Mouse (Mus musculus) kidney, adult 2 months (tissue): ENCODE measurements around the gene Rxrb. TPM values are rescaled to one million over a fixed set of nuclear protein-coding genes. Genes with fewer than 3 reads are reported as not detected.

Experiments
- DNase-seq: peaks from one replicate; pipeline ENCODE4 v3.0.0; 2021
- H3K27ac ChIP-seq: fragments of 200-500 bp; 2 replicates; pipeline ENCODE4 v1.5.1; 2012; ENCODE audit warnings: low read depth, low read length, control low read depth, inconsistent platforms; ENCODE audit not compliant: insufficient read depth
- H3K27me3 ChIP-seq: fragments of 200-500 bp; replicated peaks from 2 replicates; pipeline ENCODE4 v1.6.1; 2012; ENCODE audit warnings: mild to moderate bottlenecking, moderate library complexity, low read length, inconsistent platforms; ENCODE audit not compliant: control insufficient read depth, insufficient read depth
- H3K36me3 ChIP-seq: fragments of 200-500 bp; 2 replicates; pipeline ENCODE4 v1.6.1; 2012; ENCODE audit warnings: mild to moderate bottlenecking, moderate library complexity, low read length, inconsistent platforms; ENCODE audit not compliant: control insufficient read depth, insufficient read depth
- H3K4me1 ChIP-seq: fragments of 200-500 bp; 2 replicates; pipeline ENCODE4 v1.6.1; 2011; ENCODE audit warnings: low read length; ENCODE audit not compliant: control insufficient read depth, insufficient read depth
- H3K4me3 ChIP-seq: fragments of 200-500 bp; 2 replicates; pipeline ENCODE4 v1.5.1; 2011; ENCODE audit warnings: mild to moderate bottlenecking, low read depth, low read length, control low read depth; ENCODE audit not compliant: insufficient read depth
- CTCF ChIP-seq: fragments of 200-500 bp; conservative IDR thresholded peaks from 2 replicates; pipeline ENCODE4 v1.5.1; 2011; ENCODE audit warnings: low read depth, mild to moderate bottlenecking, control low read depth, low read length, moderate library complexity, mixed read lengths; ENCODE audit not compliant: insufficient read depth, insufficient read length
- POLR2A ChIP-seq: fragments of 200-500 bp; IDR thresholded peaks from one replicate; pipeline ENCODE4 v1.6.1; 2011; ENCODE audit warnings: low read depth, low read length, control low read depth
- WGBS: fragments of 180-500 bp; shearing (Covaris S2); methylation state at CpG from one replicate; pipeline ENCODE4 v1.1.7; 2018; 5-methylcytosine and 5-hydroxymethylcytosine counted together
- polyA plus RNA-seq: library from polyadenylated mRNA; depleted of rRNA; stranded (reverse); fragments of >200 nt; gene quantifications from 2 replicates; pipeline ENCODE4 v1.2.3, GENCODE M21; 2012

Rxrb gene
- polyA plus RNA-seq, 1 experiment = 49.3 TPM

DNA sequence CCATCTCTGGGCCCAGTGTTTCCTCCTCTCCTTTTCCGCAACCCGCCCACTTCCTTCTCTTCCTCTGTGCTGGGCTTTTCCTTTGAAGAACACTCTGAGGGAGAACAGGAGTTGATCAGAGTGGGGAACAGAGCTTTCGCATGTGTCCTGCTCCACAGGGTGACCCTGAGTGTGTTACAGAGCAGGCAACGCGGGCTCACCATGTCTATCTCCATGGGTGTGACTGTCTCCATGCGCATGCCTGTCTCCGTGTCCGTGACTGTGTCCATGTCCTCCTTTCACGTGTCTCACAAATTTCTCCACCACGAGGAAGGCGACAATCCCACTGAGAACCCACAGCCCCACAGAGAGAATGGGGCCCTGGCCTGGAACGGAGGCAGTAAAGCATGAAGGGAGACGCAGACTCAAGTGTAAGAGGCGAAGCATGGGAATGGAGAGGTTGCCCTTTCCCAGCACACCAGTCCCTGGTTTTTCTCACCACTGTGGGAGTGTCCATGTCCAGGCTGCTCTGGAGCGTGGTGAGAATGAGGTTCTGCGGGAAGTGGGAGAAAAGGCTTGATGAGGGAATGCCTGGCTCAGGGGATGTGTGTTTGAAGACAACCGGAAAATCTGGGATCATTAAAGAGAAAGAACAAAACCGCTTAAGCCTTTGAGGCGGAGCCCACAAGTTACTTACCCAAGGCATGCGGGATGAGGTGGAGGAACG is 1.6 kb upstream of the Rxrb start:
- TF ChIP-seq POLR2A (no peak), CTCF (no peak)
- no peaks in the 10 kb centered on the region for H3K36me3 ChIP-seq
- no peaks in the 10 kb centered on the region for H3K27me3 ChIP-seq
- no peak overlapping the region for H3K27ac ChIP-seq
- peaks cover 25% of the 10 kb centered on the region for H3K4me1 ChIP-seq
- DNase-seq = no peak
- WGBS = 56% methylated on average over 21 of the region's 21 CpGs
- peak overlapping the region; percentile 88 for H3K4me3 ChIP-seq

DNA sequence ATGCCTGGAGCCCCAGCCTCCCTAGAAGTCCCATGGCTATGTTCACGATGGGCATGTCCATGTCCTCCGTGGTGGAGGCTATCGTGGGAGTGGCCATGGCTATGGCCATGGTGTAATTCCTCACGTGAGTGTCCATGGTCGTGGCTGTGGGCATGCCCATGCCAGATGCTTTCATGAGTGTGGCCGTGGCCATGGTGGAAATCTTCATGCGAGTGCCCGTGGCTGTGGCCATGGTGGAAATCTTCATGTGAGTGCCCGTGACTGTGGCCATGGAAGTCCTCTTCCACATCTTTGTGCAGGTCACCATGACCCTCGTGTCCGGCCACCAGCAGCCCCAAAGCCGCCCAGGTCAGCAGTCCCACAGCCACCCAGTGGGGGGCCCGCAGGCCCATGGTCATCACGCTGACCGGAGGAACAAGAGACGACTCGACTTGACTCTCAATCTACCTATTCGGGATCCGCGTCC is 718 bp upstream of the Rxrb start:
- peaks cover 25% of the 10 kb centered on the region for H3K4me1 ChIP-seq
- peak overlapping the region; percentile 68 for H3K27ac ChIP-seq
- no peaks in the 10 kb centered on the region for H3K36me3 ChIP-seq
- DNase-seq = no peak
- 1% methylated on average over 20 of the region's 20 CpGs for WGBS
- peak overlapping the region; percentile 88 for H3K4me3 ChIP-seq
- TF ChIP-seq CTCF (no peak), POLR2A (no peak)
- no peaks in the 10 kb centered on the region for H3K27me3 ChIP-seq

DNA sequence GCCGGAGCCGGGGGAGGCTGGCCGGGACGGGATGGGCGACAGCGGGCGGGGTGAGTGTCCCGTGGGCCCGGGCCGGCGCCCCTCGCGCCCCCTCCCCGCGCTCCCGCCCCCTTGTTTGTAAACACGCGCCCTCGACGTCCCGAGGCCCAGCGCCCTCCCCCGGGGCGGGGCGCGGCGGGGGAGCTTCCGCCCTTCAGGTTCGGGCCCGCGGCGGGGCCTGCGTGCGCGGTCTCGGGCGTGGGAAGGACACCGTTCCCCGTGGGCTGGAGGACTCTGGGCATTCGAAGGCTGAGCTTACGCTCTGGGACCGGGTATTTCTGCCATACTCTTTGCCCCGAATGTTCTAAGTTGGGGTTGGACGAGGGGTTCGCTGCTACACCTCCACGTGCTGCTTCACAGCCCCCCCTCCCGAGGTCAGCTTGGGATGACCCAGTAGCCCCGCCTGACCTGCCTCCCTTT is 591 bp downstream of the Rxrb start:
- Histone ChIP-seq H3K4me1 (peaks cover 19% of the 10 kb centered on the region), H3K27me3 (no peaks in the 10 kb centered on the region), H3K27ac (peak overlapping the region; percentile 86), H3K4me3 (peak overlapping the region; percentile 84), H3K36me3 (no peaks in the 10 kb centered on the region)
- under 1% methylated on average over 47 of the region's 48 CpGs for WGBS
- TF ChIP-seq CTCF (no peak), POLR2A (no peak)
- peak; percentile 79 for DNase-seq

DNA sequence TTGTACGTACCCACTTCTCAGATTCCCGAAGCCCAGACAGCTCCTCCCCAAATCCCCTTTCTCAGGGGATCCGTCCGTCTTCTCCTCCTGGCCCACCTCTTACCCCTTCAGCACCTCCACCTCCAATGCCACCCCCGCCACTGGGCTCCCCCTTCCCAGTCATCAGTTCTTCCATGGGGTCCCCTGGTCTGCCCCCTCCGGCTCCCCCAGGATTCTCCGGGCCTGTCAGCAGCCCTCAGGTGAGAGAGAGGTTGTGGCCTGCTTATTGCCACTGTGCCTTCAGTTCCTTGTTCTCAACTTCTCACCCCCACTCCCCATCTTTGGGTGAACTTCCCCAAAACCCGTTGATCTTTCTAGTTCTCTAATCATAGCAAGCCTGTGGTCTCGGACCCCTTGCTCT is 1.2 kb downstream of the Rxrb start:
- H3K27ac ChIP-seq = peak overlapping the region; percentile 78; the same call in 1 of the 2 replicates
- peaks cover 2% of the 10 kb centered on the region; the same call in 1 of the 2 replicates for H3K36me3 ChIP-seq
- WGBS = 29% methylated on average over 9 of the region's 9 CpGs
- peak overlapping the region; percentile 84 for H3K4me3 ChIP-seq
- DNase-seq = peak; percentile 11
- no peaks in the 10 kb centered on the region for H3K27me3 ChIP-seq
- peaks cover 16% of the 10 kb centered on the region for H3K4me1 ChIP-seq
- TF ChIP-seq POLR2A = no peak
- TF ChIP-seq CTCF = no peak

DNA sequence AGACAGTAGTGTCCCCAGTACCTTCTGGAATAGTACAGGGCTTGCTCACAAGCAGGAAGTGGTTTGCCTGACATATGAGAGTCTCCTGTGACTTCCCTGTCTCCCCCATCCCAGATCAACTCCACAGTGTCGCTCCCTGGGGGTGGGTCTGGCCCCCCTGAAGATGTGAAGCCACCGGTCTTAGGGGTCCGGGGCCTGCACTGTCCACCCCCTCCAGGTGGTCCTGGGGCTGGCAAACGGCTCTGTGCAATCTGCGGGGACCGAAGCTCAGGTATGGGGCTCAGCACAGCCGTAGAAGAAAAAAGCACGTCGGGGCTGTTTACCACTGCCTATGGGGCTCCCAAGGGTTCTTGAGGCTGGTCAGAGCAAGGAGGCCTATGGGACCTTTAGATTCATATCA is 1.8 kb downstream of the Rxrb start:
- Histone ChIP-seq H3K36me3 (peaks cover 2% of the 10 kb centered on the region; the same call in 1 of the 2 replicates), H3K4me1 (peaks cover 16% of the 10 kb centered on the region), H3K27ac (no peak overlapping the region), H3K4me3 (no peak overlapping the region), H3K27me3 (no peaks in the 10 kb centered on the region)
- DNase-seq = no peak
- TF ChIP-seq CTCF = no peak
- no peak for TF ChIP-seq POLR2A
- 91% methylated on average over 9 of the region's 9 CpGs for WGBS

DNA sequence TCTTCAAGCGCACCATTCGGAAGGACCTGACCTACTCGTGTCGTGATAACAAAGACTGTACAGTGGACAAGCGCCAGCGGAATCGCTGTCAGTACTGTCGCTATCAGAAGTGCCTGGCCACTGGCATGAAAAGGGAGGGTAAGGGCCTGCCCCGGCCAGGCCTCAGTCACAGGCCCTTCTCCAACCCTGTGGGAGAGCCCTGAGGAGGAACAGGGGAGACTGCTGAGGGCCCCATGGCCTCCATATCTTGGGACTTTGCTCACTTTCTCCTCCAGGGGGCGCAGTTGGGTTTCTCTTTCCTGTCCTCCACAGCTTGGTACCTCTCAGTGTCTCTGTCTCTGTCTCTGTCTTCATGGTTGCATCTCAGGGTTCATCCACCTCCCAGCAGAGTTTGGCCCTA is 2.5 kb downstream of the Rxrb start:
- whole genome bisulfite sequencing = 81% methylated on average over 10 of the region's 10 CpGs

DNA sequence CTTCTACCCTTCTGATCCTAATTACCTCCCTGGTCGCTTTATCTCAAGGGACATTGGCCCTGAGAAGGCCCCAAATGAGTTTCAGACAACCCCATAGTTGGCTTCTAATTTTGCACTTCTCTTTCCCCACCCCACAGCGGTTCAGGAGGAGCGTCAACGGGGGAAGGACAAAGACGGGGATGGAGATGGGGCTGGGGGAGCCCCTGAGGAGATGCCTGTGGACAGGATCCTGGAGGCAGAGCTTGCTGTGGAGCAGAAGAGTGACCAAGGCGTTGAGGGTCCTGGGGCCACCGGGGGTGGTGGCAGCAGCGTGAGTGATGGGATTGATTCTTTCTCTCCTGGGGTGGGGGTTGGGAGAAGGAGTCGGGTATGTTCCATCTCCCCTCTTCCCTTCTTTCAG is 3.9 kb downstream of the Rxrb start:
- no peak for DNase-seq
- no peaks in the 10 kb centered on the region for H3K27me3 ChIP-seq
- H3K27ac ChIP-seq = no peak overlapping the region
- no peak overlapping the region for H3K4me3 ChIP-seq
- 89% methylated on average over 9 of the region's 9 CpGs for WGBS
- peaks cover 10% of the 10 kb centered on the region for H3K4me1 ChIP-seq
- no peak for TF ChIP-seq POLR2A
- TF ChIP-seq CTCF = no peak
- peaks cover 2% of the 10 kb centered on the region; the same call in 1 of the 2 replicates for H3K36me3 ChIP-seq

More for the DNA sequence above, 2.5 kb downstream of the Rxrb start:
- peak; percentile 68 for DNase-seq
- Histone ChIP-seq H3K36me3 (peaks cover 2% of the 10 kb centered on the region; the same call in 1 of the 2 replicates), H3K4me1 (peaks cover 16% of the 10 kb centered on the region), H3K4me3 (no peak overlapping the region), H3K27me3 (no peaks in the 10 kb centered on the region), H3K27ac (no peak overlapping the region)
- no peak for TF ChIP-seq POLR2A
- peak; percentile 66 for TF ChIP-seq CTCF
